Mouse (Mus musculus) heart, embryonic 14.5 days (tissue): Measurements from ENCODE around the gene Dnajb5. TPM values are rescaled to one million over a fixed set of nuclear protein-coding genes. Genes with fewer than 3 reads are reported as not detected.

Experiments
- ATAC-seq: fragments of 200-750 bp; cut with Nextera tagmentation; 2 replicates; pipeline ENCODE4 v1.8.0; 2017; ENCODE audit warnings: low read depth, moderate TSS enrichment; ENCODE audit not compliant: insufficient number of reproducible peaks, insufficient read depth, low FRiP score
- H3K27ac ChIP-seq, 2 experiments: fragments of 200-500 bp in 1 of 2; fragments of 300-500 bp in 1 of 2; sonication (generic) in 1 of 2; replicated peaks in 1 of 2; 2 replicates each; pipeline ENCODE4 v1.5.1; 2012 to 2014; ENCODE audit warnings: low read depth in 2 of 2, low read length in 2 of 2, control low read depth in 1 of 2, mild to moderate bottlenecking in 1 of 2, mixed read lengths in 1 of 2; ENCODE audit not compliant: control insufficient read depth in 1 of 2, insufficient read depth in 1 of 2
- H3K27me3 ChIP-seq: fragments of 300-500 bp; sonication (generic); 2 replicates; pipeline ENCODE4 v1.6.1; 2014; ENCODE audit warnings: mild to moderate bottlenecking, low read length, control low read depth; ENCODE audit not compliant: control insufficient read depth, insufficient read depth
- H3K36me3 ChIP-seq: fragments of 300-500 bp; sonication (generic); 2 replicates; pipeline ENCODE4 v1.6.1; 2014; ENCODE audit warnings: mild to moderate bottlenecking, control low read depth, low read length, mixed read lengths; ENCODE audit not compliant: control insufficient read depth, insufficient read depth
- H3K4me1 ChIP-seq, 2 experiments: fragments of 200-500 bp in 1 of 2; fragments of 300-500 bp in 1 of 2; sonication (generic) in 1 of 2; 2 replicates each; pipeline ENCODE4 v1.6.1; 2012 to 2014; ENCODE audit warnings: low read length in 2 of 2, control low read depth in 1 of 2, mixed read lengths in 1 of 2; ENCODE audit not compliant: control insufficient read depth in 2 of 2, insufficient read depth in 2 of 2
- H3K4me2 ChIP-seq: fragments of 300-500 bp; sonication (generic); 2 replicates; pipeline ENCODE4 v1.6.1; 2014; ENCODE audit warnings: mild to moderate bottlenecking, low read length
- H3K4me3 ChIP-seq, 2 experiments: fragments of 200-500 bp in 1 of 2; fragments of 300-500 bp in 1 of 2; sonication (generic) in 1 of 2; 2 replicates each; pipeline ENCODE4 v1.5.1; 2012 to 2014; ENCODE audit warnings: low read length in 2 of 2, mild to moderate bottlenecking in 2 of 2, control low read depth in 1 of 2, low read depth in 1 of 2, moderate library complexity in 1 of 2; ENCODE audit not compliant: control insufficient read depth in 1 of 2, insufficient read depth in 1 of 2
- H3K9ac ChIP-seq: fragments of 300-500 bp; sonication (generic); 2 replicates; pipeline ENCODE4 v1.6.1; 2014; ENCODE audit warnings: mild to moderate bottlenecking, low read length
- H3K9me3 ChIP-seq: fragments of 300-500 bp; sonication (generic); 2 replicates; pipeline ENCODE4 v1.6.1; 2016; ENCODE audit warnings: low read length, control low read depth; ENCODE audit not compliant: control insufficient read depth
- whole genome bisulfite sequencing: fragments of 180-500 bp; shearing (Covaris S2); extraction: QIAGEN DNeasy Blood & Tissue Kit; methylation state at CpG from one replicate; pipeline ENCODE4 v1.1.7; 2014; 5-methylcytosine and 5-hydroxymethylcytosine counted together
- polyA plus RNA-seq: library from polyadenylated mRNA; unstranded; fragments of >200 nt; fragmentation: Nextera tagmentation; extraction: Ambion mirVana; gene quantifications from 2 replicates; pipeline ENCODE4 v1.2.1, GENCODE M21; 2014

Dnajb5 gene
- polyA plus RNA-seq, 1 experiment from 2014 or later = 18.3 TPM

- ATAC-seq = no peak
- Histone ChIP-seq H3K4me2 (no peak overlapping the region), H3K4me3 (no peak overlapping the region), H3K9ac (no peak overlapping the region), H3K9me3 (no peaks in the 10 kb centered on the region), H3K27ac (no peak overlapping the region), H3K36me3 (no peaks in the 10 kb centered on the region), H3K27me3 (peaks cover 11% of the 10 kb centered on the region; the same call in 1 of the 2 replicates), H3K4me1 (peaks cover 1 to 4% of the 10 kb centered on the region in 2 experiments; a peak in 3 of 4 replicates)
- 69% methylated on average over 9 of the region's 9 CpGs for WGBS
Observed at GRCm38 (mm10) chr4:42944185-42944584, 5.4 kb upstream of the Dnajb5 start.

GRCm38 (mm10) chr4:42945043-42945442 is 4.6 kb upstream of the Dnajb5 start:
- ATAC-seq = no peak
- WGBS = 4% methylated on average over 6 of the region's 6 CpGs
- H3K4me1 ChIP-seq = peaks cover 2 to 5% of the 10 kb centered on the region in 2 experiments; a peak in 3 of 4 replicates
- H3K9ac ChIP-seq = no peak overlapping the region
- peaks cover 11% of the 10 kb centered on the region; the same call in 1 of the 2 replicates for H3K27me3 ChIP-seq
- no peaks in the 10 kb centered on the region for H3K36me3 ChIP-seq
- no peak overlapping the region for H3K27ac ChIP-seq
- H3K4me3 ChIP-seq = no peak overlapping the region
- no peaks in the 10 kb centered on the region for H3K9me3 ChIP-seq
- H3K4me2 ChIP-seq = no peak overlapping the region

- Histone ChIP-seq H3K4me3 (no peak overlapping the region), H3K9ac (no peak overlapping the region), H3K27me3 (peaks cover 11% of the 10 kb centered on the region; the same call in 1 of the 2 replicates), H3K9me3 (no peaks in the 10 kb centered on the region), H3K27ac (no peak overlapping the region), H3K36me3 (no peaks in the 10 kb centered on the region), H3K4me1 (peaks cover 5 to 7% of the 10 kb centered on the region in 2 experiments), H3K4me2 (no peak overlapping the region)
- no peak for ATAC-seq
- WGBS = 86% methylated on average over 3 of the region's 3 CpGs
Observed at GRCm38 (mm10) chr4:42945445-42945844, 4.2 kb upstream of the Dnajb5 start.

- Histone ChIP-seq H3K27me3 (peaks cover 11% of the 10 kb centered on the region; the same call in 1 of the 2 replicates), H3K27ac (no peak overlapping the region), H3K4me2 (no peak overlapping the region), H3K9ac (no peak overlapping the region), H3K4me3 (no peak overlapping the region), H3K9me3 (no peaks in the 10 kb centered on the region), H3K36me3 (no peaks in the 10 kb centered on the region), H3K4me1 (peaks cover 9 to 12% of the 10 kb centered on the region in 2 experiments)
- no peak for ATAC-seq
- WGBS = 7% methylated on average over 5 of the region's 5 CpGs
Observed at GRCm38 (mm10) chr4:42945952-42946351, 3.7 kb upstream of the Dnajb5 start.

- 58% methylated on average over 10 of the region's 10 CpGs for WGBS
- no peak for ATAC-seq
Observed at GRCm38 (mm10) chr4:42946733-42947290, 2.8 kb upstream of the Dnajb5 start.

GRCm38 (mm10) chr4:42948527-42948926 is 1.1 kb upstream of the Dnajb5 start:
- H3K27ac ChIP-seq = no peak overlapping the region
- H3K27me3 ChIP-seq = peaks cover 11% of the 10 kb centered on the region; the same call in 1 of the 2 replicates
- peaks cover 34 to 35% of the 10 kb centered on the region in 2 experiments for H3K4me1 ChIP-seq
- H3K9me3 ChIP-seq = no peaks in the 10 kb centered on the region
- WGBS = 48% methylated on average over 13 of the region's 13 CpGs
- H3K9ac ChIP-seq = no peak overlapping the region
- no peaks in the 10 kb centered on the region for H3K36me3 ChIP-seq
- ATAC-seq = no peak
- H3K4me2 ChIP-seq = no peak overlapping the region
- H3K4me3 ChIP-seq = no peak overlapping the region

More at GRCm38 (mm10) chr4:42946733-42947290, 2.8 kb upstream of the Dnajb5 start:
- Histone ChIP-seq H3K4me3 (no peak overlapping the region), H3K4me1 (peaks cover 17 to 21% of the 10 kb centered on the region in 2 experiments), H3K36me3 (no peaks in the 10 kb centered on the region), H3K9ac (no peak overlapping the region), H3K27me3 (peaks cover 11% of the 10 kb centered on the region; the same call in 1 of the 2 replicates), H3K27ac (no peak overlapping the region), H3K9me3 (no peaks in the 10 kb centered on the region), H3K4me2 (no peak overlapping the region)

GRCm38 (mm10) chr4:42949051-42949675 is 451 bp upstream of the Dnajb5 start:
- H3K4me2 ChIP-seq = peak overlapping the region; percentile 89
- peak overlapping the region; percentile 76 to 84 for H3K4me3 ChIP-seq
- ATAC-seq = no peak
- H3K9me3 ChIP-seq = no peaks in the 10 kb centered on the region
- 7% methylated on average over 13 of the region's 14 CpGs for WGBS
- peaks cover 35 to 39% of the 10 kb centered on the region in 2 experiments for H3K4me1 ChIP-seq
- H3K27ac ChIP-seq = peak overlapping the region; percentile 7 to 48; a peak in 2 of 4 replicates
- peaks cover 11% of the 10 kb centered on the region; the same call in 1 of the 2 replicates for H3K27me3 ChIP-seq
- no peaks in the 10 kb centered on the region for H3K36me3 ChIP-seq
- peak overlapping the region; percentile 58 for H3K9ac ChIP-seq
